Mouse (Mus musculus): ENCODE measurements around the gene Zbtb24.

DNA sequence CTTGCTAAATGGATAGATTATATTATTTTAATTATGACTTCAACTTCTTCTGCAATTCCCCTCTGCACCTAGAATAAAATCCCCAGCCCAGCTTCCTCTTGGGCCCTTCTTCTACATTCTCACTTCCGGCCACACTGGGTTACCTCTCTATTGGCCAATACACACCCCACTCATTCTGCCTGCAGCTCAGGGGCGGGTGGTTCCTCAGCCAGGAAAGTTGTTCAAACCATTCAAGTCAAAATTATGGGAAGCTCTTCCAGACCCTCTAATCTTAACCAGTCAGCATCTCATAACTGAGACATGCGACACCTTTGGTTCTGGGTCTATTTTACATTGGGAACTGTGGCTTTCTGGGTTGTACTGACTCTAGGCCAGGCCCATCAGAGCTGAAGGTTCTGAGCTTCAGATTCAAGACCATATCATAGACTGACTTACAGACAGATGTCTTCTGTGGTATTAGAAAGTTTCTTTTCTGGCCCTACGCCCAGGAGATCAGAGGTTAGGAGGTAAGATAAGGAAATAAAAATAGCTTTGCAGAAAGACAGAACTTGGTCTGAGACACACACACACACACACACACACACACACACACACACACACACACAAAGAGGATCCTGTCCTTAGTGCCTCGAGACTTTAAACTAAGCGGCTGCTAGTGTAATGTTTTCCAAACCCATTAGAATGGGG lies 23.7 kb downstream of the Zbtb24 start:
- TF ChIP-seq POLR2A (IDR thresholded peaks at IDR 0.05; ENCODE audit: low read depth, low read length), result no peak
- TF ChIP-seq CTCF (IDR thresholded peaks at IDR 0.05; ENCODE audit: borderline replicate concordance, insufficient read depth, low read length), result no peak

Data from embryonic fibroblast, embryonic 13.5 days (primary cell).